Mouse (Mus musculus): ENCODE results near the gene Asic4. TPM values are rescaled to one million over a fixed set of nuclear protein-coding genes. Genes with fewer than 3 reads are reported as not detected.

Gene Asic4
- polyA plus RNA-seq, 1 experiment: not detected

DNA sequence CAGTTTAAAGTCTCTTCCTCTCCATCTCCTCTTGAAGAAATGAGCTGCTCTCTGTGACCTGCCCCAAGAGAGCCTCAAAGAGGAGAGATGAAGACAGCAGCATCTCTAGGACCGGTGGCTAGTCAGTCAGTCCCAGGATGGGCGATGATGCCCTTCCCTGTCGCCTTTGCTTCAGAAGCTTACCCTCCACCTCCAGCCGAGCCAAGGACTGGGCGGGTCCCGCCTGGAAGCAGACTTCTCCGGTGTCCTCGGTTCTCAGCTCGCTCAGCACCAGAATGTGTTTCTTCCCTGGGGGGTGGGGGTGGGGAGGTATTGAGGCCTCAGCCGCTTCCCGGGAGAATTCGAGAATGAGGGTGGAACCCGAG is 36.8 kb downstream of the Asic4 start:
- H3K4me1 ChIP-seq (ENCODE audit: control insufficient read depth, insufficient read depth, low read length): peaks cover 30% of the 10 kb centered on the region
- peak overlapping the region; percentile 56 for H3K4me3 ChIP-seq (ENCODE audit: insufficient read depth, low read depth, low read length)
- TF ChIP-seq CTCF (IDR thresholded peaks at IDR 0.05; ENCODE audit: insufficient read depth, low read depth, low read length): no peak
- no peak for TF ChIP-seq POLR2A (IDR thresholded peaks at IDR 0.05; ENCODE audit: insufficient read depth, low read depth, low read length)
- WGBS: 3% methylated on average over 13 of the region's 13 CpGs
- H3K27ac ChIP-seq (ENCODE audit: insufficient read depth, low read depth, low read length): no peak overlapping the region

- no peak for TF ChIP-seq CTCF (IDR thresholded peaks at IDR 0.05; ENCODE audit: insufficient read depth, low read depth, low read length)
- TF ChIP-seq POLR2A (IDR thresholded peaks at IDR 0.05; ENCODE audit: insufficient read depth, low read depth, low read length): no peak
- Histone ChIP-seq H3K4me3 (ENCODE audit: insufficient read depth, low read depth, low read length) (peak overlapping the region; percentile 56), H3K4me1 (ENCODE audit: control insufficient read depth, insufficient read depth, low read length) (peaks cover 26% of the 10 kb centered on the region), H3K27ac (ENCODE audit: insufficient read depth, low read depth, low read length) (no peak overlapping the region)
- WGBS: under 1% methylated on average over 62 of the region's 62 CpGs
These were observed 37.3 kb downstream of the Asic4 start for GRCm38 (mm10) chr1:75487405-75488161.

DNA sequence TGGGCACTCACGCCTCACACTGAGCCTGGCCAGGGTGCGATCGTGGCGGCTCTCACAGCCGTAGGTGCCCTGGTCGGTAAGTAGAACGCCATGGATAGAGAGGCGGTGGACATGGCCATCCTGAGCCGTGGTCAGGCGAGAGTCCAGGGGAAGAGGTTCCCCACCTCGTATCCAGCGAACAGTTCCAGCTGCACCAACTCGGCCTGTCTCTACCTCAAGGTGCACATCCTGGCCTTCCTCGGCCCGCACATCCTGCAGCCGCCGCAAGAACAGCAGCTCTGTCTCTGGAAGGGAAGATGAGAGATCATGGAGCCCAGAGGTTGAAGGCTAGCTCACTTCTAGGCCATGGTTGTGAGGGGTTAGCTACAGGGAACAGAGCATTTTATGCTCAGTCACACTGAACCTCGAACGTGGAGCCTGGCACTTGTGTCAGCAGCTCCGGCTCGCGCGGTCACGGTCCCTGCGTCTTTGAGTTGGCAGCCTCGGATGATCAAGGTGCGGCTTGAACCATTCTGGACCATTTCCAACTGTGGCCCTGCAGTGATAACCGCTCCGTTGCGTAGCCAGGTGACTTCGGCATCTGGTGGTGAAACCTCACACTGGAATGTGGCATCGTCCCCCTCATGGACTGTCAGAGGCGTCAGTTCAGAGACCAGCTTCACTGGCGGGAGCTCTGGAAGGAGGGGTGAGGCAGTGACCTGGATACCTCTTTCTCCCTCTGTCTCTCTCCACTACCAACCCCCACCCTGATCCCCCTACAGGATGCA is 40.7 kb downstream of the Asic4 start:
- Histone ChIP-seq H3K4me1 (ENCODE audit: control insufficient read depth, insufficient read depth, low read length) (peaks cover 21% of the 10 kb centered on the region), H3K4me3 (ENCODE audit: insufficient read depth, low read depth, low read length) (no peak overlapping the region), H3K27ac (ENCODE audit: insufficient read depth, low read depth, low read length) (no peak overlapping the region)
- TF ChIP-seq CTCF (IDR thresholded peaks at IDR 0.05; ENCODE audit: insufficient read depth, low read depth, low read length) (no peak), POLR2A (IDR thresholded peaks at IDR 0.05; ENCODE audit: insufficient read depth, low read depth, low read length) (no peak)
- 92% methylated on average over 34 of the region's 34 CpGs for WGBS

DNA sequence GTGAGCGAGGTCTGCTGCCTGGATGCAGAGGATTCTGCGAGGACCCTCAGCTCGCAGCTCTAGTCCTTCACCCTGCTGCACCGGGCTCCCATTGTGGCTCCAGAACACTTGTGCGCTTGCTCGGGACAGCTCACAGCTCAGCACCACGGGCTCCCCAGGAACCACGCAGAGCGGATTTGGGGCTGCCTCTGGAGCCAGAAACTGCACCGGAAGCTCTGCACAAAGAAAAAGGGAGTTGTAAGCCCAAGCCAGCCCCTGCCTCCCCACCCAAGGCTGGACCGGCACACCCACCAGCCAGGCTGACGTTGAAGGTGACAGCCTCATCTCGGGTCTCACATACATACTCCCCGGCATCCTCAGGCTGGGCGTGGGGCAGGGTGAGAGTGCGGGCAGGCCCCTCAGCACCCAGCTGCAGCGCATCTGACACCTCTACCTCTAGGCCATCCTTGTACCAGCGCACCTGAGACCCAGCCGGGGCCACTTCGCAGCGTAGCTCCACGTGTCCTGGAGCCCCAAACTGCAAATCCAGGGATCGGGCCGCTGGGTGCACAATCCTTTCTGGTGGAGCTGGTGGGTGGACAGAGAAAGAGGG is 42.4 kb downstream of the Asic4 start:
- H3K4me1 ChIP-seq (ENCODE audit: control insufficient read depth, insufficient read depth, low read length): peaks cover 8% of the 10 kb centered on the region
- no peak for TF ChIP-seq CTCF (IDR thresholded peaks at IDR 0.05; ENCODE audit: insufficient read depth, low read depth, low read length)
- no peak for TF ChIP-seq POLR2A (IDR thresholded peaks at IDR 0.05; ENCODE audit: insufficient read depth, low read depth, low read length)
- H3K27ac ChIP-seq (ENCODE audit: insufficient read depth, low read depth, low read length): no peak overlapping the region
- 67% methylated on average over 24 of the region's 24 CpGs for WGBS
- no peak overlapping the region for H3K4me3 ChIP-seq (ENCODE audit: insufficient read depth, low read depth, low read length)

DNA sequence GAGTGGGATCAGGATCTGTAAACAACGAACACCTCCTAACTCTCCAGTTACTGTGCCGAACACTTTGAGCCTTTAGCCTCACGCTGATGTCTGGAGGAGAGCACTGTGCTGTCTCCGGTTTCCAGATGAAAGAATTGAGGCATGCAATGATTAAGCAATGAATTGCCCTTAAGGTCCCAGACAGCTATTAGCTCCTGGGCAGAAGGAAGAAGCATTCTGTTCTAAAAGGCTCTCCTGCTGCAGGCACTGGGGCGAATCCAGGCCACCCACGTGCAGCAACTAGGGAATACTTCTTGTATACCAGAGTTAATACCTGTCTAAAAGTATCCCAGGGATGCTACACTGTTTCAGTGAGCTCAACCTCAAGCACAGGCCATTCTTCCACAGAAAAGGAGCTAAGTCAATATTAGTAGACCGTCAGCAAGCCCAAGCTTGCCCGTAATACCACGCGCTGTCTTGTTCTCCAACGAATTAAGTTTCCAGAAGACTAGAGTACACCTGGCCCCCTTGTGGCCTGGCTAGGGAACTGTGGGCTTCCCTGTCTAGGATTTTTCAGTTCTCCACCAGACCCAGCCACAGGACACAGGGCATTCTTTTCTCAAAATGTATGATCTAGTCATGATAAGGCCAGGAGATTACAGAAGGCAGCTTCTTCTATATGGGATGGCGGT is 44.8 kb downstream of the Asic4 start:
- Histone ChIP-seq H3K27ac (ENCODE audit: insufficient read depth, low read depth, low read length) (no peak overlapping the region), H3K4me3 (ENCODE audit: insufficient read depth, low read depth, low read length) (no peak overlapping the region), H3K4me1 (ENCODE audit: control insufficient read depth, insufficient read depth, low read length) (no peaks in the 10 kb centered on the region)
- 53% methylated on average over 12 of the region's 12 CpGs for WGBS
- no peak for TF ChIP-seq POLR2A (IDR thresholded peaks at IDR 0.05; ENCODE audit: insufficient read depth, low read depth, low read length)
- TF ChIP-seq CTCF (IDR thresholded peaks at IDR 0.05; ENCODE audit: insufficient read depth, low read depth, low read length): no peak

DNA sequence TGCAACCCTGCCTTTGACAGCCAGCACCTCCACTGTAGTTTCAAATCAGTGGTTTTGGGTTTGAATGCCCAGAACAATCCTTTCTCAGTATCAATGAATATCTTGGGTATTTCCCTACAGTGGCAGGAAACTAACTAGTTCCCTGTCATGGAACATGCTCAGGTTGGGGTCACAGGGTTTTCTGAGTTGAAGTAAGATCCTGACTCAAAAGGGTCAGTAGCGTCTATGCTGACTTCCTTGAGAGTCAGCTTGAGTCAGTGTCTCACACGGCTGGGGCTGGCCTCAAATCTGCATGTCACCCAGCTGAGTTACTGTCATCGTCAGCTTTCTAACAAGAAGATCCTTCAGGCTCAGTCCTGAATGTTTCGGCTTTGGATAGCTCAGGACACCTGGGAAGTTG is 48.7 kb downstream of the Asic4 start:
- H3K27ac ChIP-seq (ENCODE audit: insufficient read depth, low read depth, low read length): no peak overlapping the region
- 95% methylated on average over 4 of the region's 4 CpGs for WGBS
- H3K4me3 ChIP-seq (ENCODE audit: insufficient read depth, low read depth, low read length): no peak overlapping the region
- TF ChIP-seq CTCF (IDR thresholded peaks at IDR 0.05; ENCODE audit: insufficient read depth, low read depth, low read length): no peak
- no peak for TF ChIP-seq POLR2A (IDR thresholded peaks at IDR 0.05; ENCODE audit: insufficient read depth, low read depth, low read length)
- H3K4me1 ChIP-seq (ENCODE audit: control insufficient read depth, insufficient read depth, low read length): peaks cover 7% of the 10 kb centered on the region

GRCm38 (mm10) chr1:75499441-75499840 is 49.2 kb downstream of the Asic4 start:
- peaks cover 8% of the 10 kb centered on the region for H3K4me1 ChIP-seq (ENCODE audit: control insufficient read depth, insufficient read depth, low read length)
- WGBS: 80% methylated on average over 7 of the region's 7 CpGs
- H3K27ac ChIP-seq (ENCODE audit: insufficient read depth, low read depth, low read length): no peak overlapping the region
- no peak for TF ChIP-seq POLR2A (IDR thresholded peaks at IDR 0.05; ENCODE audit: insufficient read depth, low read depth, low read length)
- TF ChIP-seq CTCF (IDR thresholded peaks at IDR 0.05; ENCODE audit: insufficient read depth, low read depth, low read length): no peak
- no peak overlapping the region for H3K4me3 ChIP-seq (ENCODE audit: insufficient read depth, low read depth, low read length)

- Histone ChIP-seq H3K27ac (ENCODE audit: insufficient read depth, low read depth, low read length) (no peak overlapping the region), H3K4me1 (ENCODE audit: control insufficient read depth, insufficient read depth, low read length) (peaks cover 18% of the 10 kb centered on the region), H3K4me3 (ENCODE audit: insufficient read depth, low read depth, low read length) (no peak overlapping the region)
- over 99% methylated on average over 9 of the region's 9 CpGs for WGBS
- TF ChIP-seq CTCF (IDR thresholded peaks at IDR 0.05; ENCODE audit: insufficient read depth, low read depth, low read length) (no peak), POLR2A (IDR thresholded peaks at IDR 0.05; ENCODE audit: insufficient read depth, low read depth, low read length) (no peak)
These were observed 51.7 kb downstream of the Asic4 start for GRCm38 (mm10) chr1:75501905-75502304.
